Mouse (Mus musculus) liver, embryonic 14.5 days (tissue): Measurements from ENCODE around the gene Fmnl3.

Experiments used
- CTCF ChIP-seq: IDR thresholded peaks from 2 replicates; pipeline ENCODE4 v1.5.1; 2016; ENCODE audit warnings: antibody characterized with exemption, low read depth, control low read depth
- EP300 ChIP-seq: IDR thresholded peaks from 2 replicates; pipeline ENCODE4 v1.6.1; 2016; ENCODE audit warnings: antibody characterized with exemption, low read depth

GRCm38 (mm10) chr15:99330324-99330723 lies 40.0 kb downstream of the Fmnl3 start:
- TF ChIP-seq CTCF (no peak), EP300 (no peak)
